Mouse (Mus musculus) E14TG2a.4 (cell line): ENCODE results near the gene Itgb3bp.

Source experiments
- CTCF ChIP-seq: conservative IDR thresholded peaks from 2 replicates; pipeline ENCODE4 v1.5.1; 2014; ENCODE audit warnings: low read length
- NANOG ChIP-seq: IDR thresholded peaks from 2 replicates; pipeline ENCODE4 v1.6.1; 2014; ENCODE audit warnings: borderline replicate concordance, low read length, mixed read lengths

DNA sequence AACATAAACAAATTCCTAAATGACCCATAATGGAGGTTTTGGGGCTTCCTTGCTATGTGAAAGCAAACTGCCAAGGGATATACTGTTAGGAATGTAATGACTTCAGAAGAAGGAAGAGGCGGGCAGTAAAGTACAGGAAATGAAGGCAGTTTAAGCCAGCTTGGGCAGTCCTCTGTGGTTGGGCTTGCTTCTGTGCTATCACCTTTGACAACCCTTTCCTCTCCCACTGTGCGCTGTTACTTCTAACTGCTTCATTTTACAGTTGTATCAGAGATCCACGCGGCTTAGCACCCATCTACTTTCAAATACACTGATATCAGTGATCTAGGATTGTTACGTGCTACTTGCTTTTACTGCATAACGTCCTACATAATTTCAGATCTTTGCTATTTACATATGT lies 137.2 kb downstream of the Itgb3bp start:
- no peak for TF ChIP-seq CTCF
- TF ChIP-seq NANOG = no peak
